Mouse (Mus musculus): ENCODE results near the gene Mtch2.

GRCm38 (mm10) chr2:90810751-90811150 lies 36.2 kb upstream of the Mtch2 start:
- TF ChIP-seq GATA1 (IDR thresholded peaks at IDR 0.05; ENCODE audit: borderline replicate concordance, low read length) (no peak), FLI1 (IDR thresholded peaks at IDR 0.05; ENCODE audit: low read length) (no peak)
